Mouse (Mus musculus): ENCODE results near the gene Gm6502. TPM values are rescaled to one million over a fixed set of nuclear protein-coding genes. Genes with fewer than 3 reads are reported as not detected.

Gene Gm6502
- polyA plus RNA-seq (2021; fragmentation: Nextera tagmentation): not detected in 2 replicates
- long read RNA-seq, experiment 1: 0 reads
- long read RNA-seq, experiment 2: 0 reads

DNA sequence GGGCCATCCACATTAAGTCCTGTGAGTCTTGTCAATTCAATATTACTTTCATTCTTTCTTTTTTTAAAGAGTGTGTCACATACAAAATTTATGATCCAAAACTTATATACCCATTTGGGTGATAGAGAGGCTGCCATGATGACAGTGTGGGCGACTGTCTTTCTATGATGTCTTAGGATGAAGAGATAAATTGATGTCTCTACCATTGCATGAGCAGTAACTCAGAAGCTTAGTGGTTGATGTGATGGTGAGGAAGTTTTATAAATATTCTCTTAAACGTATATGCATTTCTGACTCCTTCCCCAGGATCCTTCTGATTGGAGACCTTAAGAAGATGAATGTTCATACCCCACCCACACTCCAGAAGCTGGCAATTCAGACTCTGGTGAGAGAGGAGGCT lies at the start of gene Gm6502:
TSS of gene Gm6502 (plus strand) at position 301 of the 400 bp plus-strand sequence.

GRCm38 (mm10) chr5:94306696-94307095 lies 7.5 kb upstream of the Gm6502 start, which contains the start of gene A430089I19Rik:
Gene A430089I19Rik (minus strand): TSS chr5:94306796.

DNA sequence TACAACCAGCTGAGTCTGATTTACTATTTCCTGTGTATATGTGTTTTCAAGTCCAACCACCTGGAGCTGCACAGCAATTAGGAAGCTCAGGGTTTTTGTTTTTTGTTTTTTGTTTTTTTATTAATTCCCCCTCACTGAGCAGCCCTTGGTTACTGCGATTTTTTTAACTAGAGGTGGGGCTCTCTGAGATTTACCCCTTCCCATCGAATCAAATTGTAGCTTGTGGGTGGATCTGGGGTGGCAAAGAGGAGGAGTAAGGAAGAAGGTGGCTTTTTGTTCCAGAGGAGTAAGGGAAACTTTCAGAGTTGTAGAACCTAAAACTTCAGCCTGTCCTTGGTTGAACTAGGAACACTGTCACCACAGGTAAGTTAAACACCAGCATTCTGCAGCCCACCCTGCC lies 25.2 kb downstream of the Gm6502 start, which contains the start of gene AA792892:
TSS of gene AA792892 (plus strand) at position 301 of the 400 bp plus-strand sequence.

Other genes with a start within 250 kb of the Gm6502 start
- gene BC061212, start 243.9 kb upstream of the Gm6502 start, polyA plus RNA-seq (2021; fragmentation: Nextera tagmentation): not detected in 2 replicates
- gene Gm6351, start 238.1 kb upstream of the Gm6502 start, polyA plus RNA-seq (2021; fragmentation: Nextera tagmentation): not detected in 2 replicates
- not detected in 2 replicates for gene Gm3106, start 96.4 kb upstream of the Gm6502 start, polyA plus RNA-seq (2021; fragmentation: Nextera tagmentation)
- gene A430089I19Rik, start 7.6 kb upstream of the Gm6502 start, polyA plus RNA-seq (2021; fragmentation: Nextera tagmentation): not detected in 2 replicates
- not detected in 2 replicates for gene AA792892, start 25.3 kb downstream of the Gm6502 start, polyA plus RNA-seq (2021; fragmentation: Nextera tagmentation)
- gene Gm7682, start 131.3 kb downstream of the Gm6502 start, polyA plus RNA-seq (2021; fragmentation: Nextera tagmentation): not detected in 2 replicates
- gene Gm3139, start 211.9 kb downstream of the Gm6502 start, polyA plus RNA-seq (2021; fragmentation: Nextera tagmentation): not detected in 2 replicates

All from layer of hippocampus, adult 6 months (tissue).